Mouse (Mus musculus) adrenal gland, adult 18-20 months (tissue): ENCODE measurements around the gene Ermap. TPM values are rescaled to one million over a fixed set of nuclear protein-coding genes. Genes with fewer than 3 reads are reported as not detected.

Source experiments
- DNase-seq, 2 experiments: peaks; one replicate each; pipeline ENCODE4 v3.0.0; 2021 to 2022; ENCODE audit warnings: low spot score in 2 of 2
- microRNA-seq, 2 experiments: library from miRNA; unstranded; fragments of <30 nt; microRNA quantifications; one replicate each; pipeline ENCODE4 v1.2.0; 2021; ENCODE audit warnings: borderline number of aligned reads in 2 of 2
- total RNA-seq, 2 experiments: library from RNA; stranded (reverse); gene quantifications; 1 replicate in 1 of 2; 2 replicates in 1 of 2; pipeline ENCODE4 v1.2.3; 2021

Ermap gene
- total RNA-seq, 2 experiments from 2014 or later, result 0.06 to 0.10 TPM

- peak; percentile 36 to 49 for DNase-seq
Measured at GRCm38 (mm10) chr4:119140126-119140525, 49.7 kb downstream of the Ermap start.

GRCm38 (mm10) chr4:119138776-119139175 is 51.0 kb downstream of the Ermap start:
- no peak for DNase-seq

- peak; percentile 51 to 55 for DNase-seq
Measured at GRCm38 (mm10) chr4:119138171-119138570, 51.6 kb downstream of the Ermap start.

GRCm38 (mm10) chr4:119137313-119137712 is 52.5 kb downstream of the Ermap start:
- no peak for DNase-seq

- no peak for DNase-seq
Measured at GRCm38 (mm10) chr4:119133860-119134259, 56.0 kb downstream of the Ermap start.

GRCm38 (mm10) chr4:119133306-119133705 is 56.5 kb downstream of the Ermap start:
- DNase-seq, result no peak

GRCm38 (mm10) chr4:119131189-119131910 is 58.5 kb downstream of the Ermap start:
- no peak for DNase-seq

- no peak for DNase-seq
Measured at GRCm38 (mm10) chr4:119129096-119129495, 60.7 kb downstream of the Ermap start.

- no peak for DNase-seq
Measured at GRCm38 (mm10) chr4:119128547-119128946, 61.3 kb downstream of the Ermap start.

GRCm38 (mm10) chr4:119127229-119127628 is 62.6 kb downstream of the Ermap start:
- no peak for DNase-seq

GRCm38 (mm10) chr4:119125577-119126270 is 64.1 kb downstream of the Ermap start:
- DNase-seq, result no peak

Small RNA genes within 50 kb of the gene (microRNA-seq; reads per million reads assigned to microRNA genes)
- gene Mir1957a, result 0 reads per million in 2 experiments

Other genes with a start within 250 kb of the Ermap start
- gene Lao1, start 228.4 kb downstream of the Ermap start, total RNA-seq, result not detected
- 10 to 100 TPM; 20.9 to 29.3 TPM for gene Slc2a1, start 81.3 kb downstream of the Ermap start, total RNA-seq
- gene Zfp691, start 15.8 kb downstream of the Ermap start, total RNA-seq, result 10 to 100 TPM; 12.0 to 19.4 TPM
- 10 to 100 TPM; 13.8 to 17.0 TPM for gene Svbp, start 5.3 kb upstream of the Ermap start, total RNA-seq
- not detected for gene Tmem269, start 28.2 kb upstream of the Ermap start, total RNA-seq
- 10 to 100 TPM; 22.8 to 33.3 TPM for gene AU022252, start 42.7 kb upstream of the Ermap start, total RNA-seq
- gene P3h1, start 42.9 kb upstream of the Ermap start, total RNA-seq, result 10 to 100 TPM; 16.0 to 23.5 TPM
- under 1 TPM in 1 of 2 experiments, not detected in 1; 0.06 TPM for gene Cldn19, start 65.4 kb upstream of the Ermap start, total RNA-seq
- gene Ybx1, start 104.6 kb upstream of the Ermap start, total RNA-seq, result 100 to 1,000 TPM; 714 to 717 TPM
- 10 to 100 TPM; 16.7 to 17.6 TPM for gene Ppih, start 130.5 kb upstream of the Ermap start, total RNA-seq
- gene Ccdc30, start 225.5 kb upstream of the Ermap start, total RNA-seq, result 1 to 10 TPM; 8.2 to 8.7 TPM
- gene Ppcs, start 232.4 kb upstream of the Ermap start, total RNA-seq, result 10 to 100 TPM; 39.4 to 41.0 TPM
- gene Zmynd12, start 232.8 kb upstream of the Ermap start, total RNA-seq, result 1 to 10 TPM; 2.6 to 2.8 TPM